Mouse (Mus musculus) forebrain, postnatal 0 days (tissue): ENCODE measurements at regions not wholly inside any gene's neighbourhood (a gene's known extent, or its start where the extent isn't known, plus 50 kb on each side); places are given as distances from the start of the nearest gene placed in this dataset.
A peak's percentile ranks its signal among the peaks of the same experiment; 100 is the strongest.

Experiments
- ATAC-seq: fragments of 200-750 bp; cut with Nextera tagmentation; 2 replicates; pipeline ENCODE4 v1.8.0; 2017; ENCODE audit warnings: mild to moderate bottlenecking, moderate library complexity
- DNase-seq: peaks from one replicate; pipeline ENCODE4 v3.0.0-alpha.2; 2015
- H3K27ac ChIP-seq: fragments of 300-500 bp; sonication (generic); 2 replicates; pipeline ENCODE4 v1.5.1; 2014; ENCODE audit warnings: low read depth, mild to moderate bottlenecking, antibody characterized with exemption, low read length, moderate library complexity, mixed read lengths
- H3K27me3 ChIP-seq: fragments of 300-500 bp; sonication (generic); 2 replicates; pipeline ENCODE4 v1.6.1; 2014; ENCODE audit warnings: mild to moderate bottlenecking, low read length, mixed read lengths; ENCODE audit not compliant: insufficient read depth
- H3K36me3 ChIP-seq: fragments of 300-500 bp; sonication (generic); 2 replicates; pipeline ENCODE4 v1.6.1; 2014; ENCODE audit warnings: mild to moderate bottlenecking, moderate library complexity; ENCODE audit not compliant: insufficient read depth
- H3K4me1 ChIP-seq: fragments of 300-500 bp; sonication (generic); 2 replicates; pipeline ENCODE4 v1.6.1; 2014; ENCODE audit warnings: antibody characterized with exemption; ENCODE audit not compliant: insufficient read depth
- H3K4me2 ChIP-seq: fragments of 300-500 bp; sonication (generic); 2 replicates; pipeline ENCODE4 v1.6.1; 2014; ENCODE audit warnings: low read depth, mild to moderate bottlenecking, moderate library complexity
- H3K4me3 ChIP-seq: fragments of 300-500 bp; sonication (generic); 2 replicates; pipeline ENCODE4 v1.5.1; 2014; ENCODE audit warnings: low read depth, low read length, mixed read lengths
- H3K9ac ChIP-seq: fragments of 300-500 bp; sonication (generic); 2 replicates; pipeline ENCODE4 v1.6.1; 2014; ENCODE audit warnings: mild to moderate bottlenecking
- H3K9me3 ChIP-seq: fragments of 300-500 bp; sonication (generic); 2 replicates; pipeline ENCODE4 v1.6.1; 2016; ENCODE audit warnings: low read length
- CTCF ChIP-seq: sonication (generic); IDR thresholded peaks from 2 replicates; pipeline ENCODE4 v1.5.1; 2016; ENCODE audit warnings: antibody characterized with exemption, control low read depth, low read depth
- WGBS: fragments of 180-500 bp; shearing (Covaris S2); extraction: QIAGEN DNeasy Blood & Tissue Kit; methylation state at CpG from one replicate; pipeline ENCODE4 v1.1.7; 2014; 5-methylcytosine and 5-hydroxymethylcytosine counted together

DNA sequence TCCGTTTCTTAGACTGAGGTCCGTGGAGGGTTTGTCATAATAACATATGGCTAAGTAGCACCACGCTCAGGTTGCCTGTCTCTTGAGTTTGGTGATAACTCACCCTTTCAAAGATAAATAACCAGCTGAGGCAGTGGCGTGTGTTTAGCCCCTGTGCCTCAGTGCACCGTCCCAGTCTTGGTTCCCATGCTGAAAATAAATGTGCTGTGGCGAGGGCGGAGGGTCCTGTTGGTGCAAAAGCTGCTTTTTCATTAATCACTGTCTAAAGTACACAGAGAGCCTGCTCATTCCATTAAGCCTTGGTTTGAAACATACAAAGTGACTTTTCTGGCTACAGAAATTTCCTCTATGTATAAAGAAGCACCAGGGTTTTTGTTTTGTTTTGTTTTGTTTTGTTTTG is 439.8 kb upstream of the Fam84a start:
- ATAC-seq, result no peak
- H3K27me3 ChIP-seq, result no peaks in the 10 kb centered on the region

GRCm38 (mm10) chr12:14574258-14574657 is 422.4 kb upstream of the Fam84a start:
- H3K9ac ChIP-seq, result no peak overlapping the region
- H3K36me3 ChIP-seq, result no peaks in the 10 kb centered on the region
- 9% methylated on average over 2 of the region's 2 CpGs for WGBS
- TF ChIP-seq CTCF, result no peak
- ATAC-seq, result no peak
- no peak overlapping the region for H3K4me2 ChIP-seq
- no peak overlapping the region for H3K4me3 ChIP-seq
- DNase-seq, result no peak
- H3K4me1 ChIP-seq, result no peaks in the 10 kb centered on the region
- H3K27ac ChIP-seq, result no peak overlapping the region
- H3K27me3 ChIP-seq, result no peaks in the 10 kb centered on the region
- no peaks in the 10 kb centered on the region for H3K9me3 ChIP-seq

More for the DNA sequence above, 439.8 kb upstream of the Fam84a start:
- no peaks in the 10 kb centered on the region for H3K36me3 ChIP-seq
- H3K4me2 ChIP-seq, result no peak overlapping the region
- no peak for DNase-seq
- no peaks in the 10 kb centered on the region for H3K9me3 ChIP-seq
- H3K9ac ChIP-seq, result no peak overlapping the region
- TF ChIP-seq CTCF, result no peak
- no peak overlapping the region for H3K4me3 ChIP-seq
- 84% methylated on average over 7 of the region's 7 CpGs for WGBS
- H3K27ac ChIP-seq, result no peak overlapping the region
- no peaks in the 10 kb centered on the region for H3K4me1 ChIP-seq

DNA sequence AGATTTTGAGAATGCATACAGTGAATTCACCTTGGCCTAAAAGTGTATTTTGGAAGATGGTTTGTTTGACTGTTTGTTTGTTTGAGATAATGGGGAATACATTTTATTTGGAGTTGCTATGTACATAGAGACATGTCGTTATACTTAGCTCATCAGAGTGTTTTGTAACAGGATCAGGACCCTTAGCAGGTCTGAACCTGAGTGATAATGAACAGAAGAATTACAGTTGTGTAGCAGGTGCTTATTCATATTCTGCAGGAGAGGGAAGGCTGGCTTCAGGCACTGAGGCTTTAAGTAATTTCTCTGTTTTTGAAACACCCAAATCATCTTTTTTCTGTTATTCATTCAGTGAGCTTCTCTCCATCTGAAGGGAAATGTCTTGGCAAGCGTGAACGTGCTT is 413.1 kb upstream of the Fam84a start:
- no peak overlapping the region for H3K27ac ChIP-seq
- H3K9me3 ChIP-seq, result no peaks in the 10 kb centered on the region
- ATAC-seq (no peak), DNase-seq (peak; percentile 24)
- no peak overlapping the region for H3K9ac ChIP-seq
- no peak overlapping the region for H3K4me3 ChIP-seq
- no peaks in the 10 kb centered on the region for H3K27me3 ChIP-seq
- no peak for TF ChIP-seq CTCF
- no peaks in the 10 kb centered on the region for H3K4me1 ChIP-seq
- WGBS, result 25% methylated on average over 3 of the region's 3 CpGs
- H3K4me2 ChIP-seq, result no peak overlapping the region
- H3K36me3 ChIP-seq, result no peaks in the 10 kb centered on the region

- no peak overlapping the region for H3K4me2 ChIP-seq
- no peak overlapping the region for H3K9ac ChIP-seq
- no peak overlapping the region for H3K27ac ChIP-seq
- no peaks in the 10 kb centered on the region for H3K9me3 ChIP-seq
- no peak for ATAC-seq
- no peaks in the 10 kb centered on the region for H3K27me3 ChIP-seq
- H3K4me1 ChIP-seq, result no peaks in the 10 kb centered on the region
- no peak overlapping the region for H3K4me3 ChIP-seq
- H3K36me3 ChIP-seq, result no peaks in the 10 kb centered on the region
- TF ChIP-seq CTCF, result no peak
- 16% methylated on average over 2 of the region's 2 CpGs for WGBS
- no peak for DNase-seq
Observed at GRCm38 (mm10) chr12:14552121-14552520, 400.3 kb upstream of the Fam84a start.

- WGBS, result 72% methylated on average over 2 of the region's 2 CpGs
- no peak overlapping the region for H3K4me3 ChIP-seq
- H3K4me1 ChIP-seq, result no peaks in the 10 kb centered on the region
- DNase-seq, result no peak
- no peak overlapping the region for H3K4me2 ChIP-seq
- no peaks in the 10 kb centered on the region for H3K27me3 ChIP-seq
- no peak for ATAC-seq
- no peak for TF ChIP-seq CTCF
- no peak overlapping the region for H3K9ac ChIP-seq
- no peaks in the 10 kb centered on the region for H3K36me3 ChIP-seq
- H3K27ac ChIP-seq, result no peak overlapping the region
- H3K9me3 ChIP-seq, result no peaks in the 10 kb centered on the region
Observed at GRCm38 (mm10) chr12:14549271-14549670, 397.4 kb upstream of the Fam84a start.

DNA sequence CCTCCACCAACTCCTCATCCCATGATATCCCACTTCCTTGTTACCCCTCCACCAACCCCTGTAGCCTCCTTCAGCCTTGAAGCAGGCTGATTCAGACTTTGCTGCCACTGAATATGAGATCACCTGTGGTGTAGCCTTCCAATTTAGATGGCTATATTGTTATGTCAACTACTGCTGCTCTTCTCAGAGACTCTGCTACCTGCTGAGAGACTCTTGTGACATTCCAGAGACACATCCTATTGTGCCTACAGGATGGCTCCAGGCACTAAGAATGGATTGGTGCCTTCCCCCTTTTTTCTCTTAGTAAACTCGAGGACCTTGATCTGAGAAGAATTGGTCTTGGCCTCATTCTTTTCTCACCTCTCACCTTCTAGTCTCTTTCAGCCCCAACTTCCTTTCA is 369.9 kb upstream of the Fam84a start:
- Histone ChIP-seq H3K27ac (no peak overlapping the region), H3K4me3 (no peak overlapping the region), H3K4me1 (no peaks in the 10 kb centered on the region), H3K27me3 (no peaks in the 10 kb centered on the region), H3K9me3 (no peaks in the 10 kb centered on the region), H3K4me2 (no peak overlapping the region), H3K9ac (no peak overlapping the region), H3K36me3 (no peaks in the 10 kb centered on the region)
- TF ChIP-seq CTCF, result no peak
- ATAC-seq, result no peak
- DNase-seq, result no peak
- WGBS, result 66% methylated on average over 1 of the region's 1 CpGs

- H3K27ac ChIP-seq, result no peak overlapping the region
- no peaks in the 10 kb centered on the region for H3K4me1 ChIP-seq
- H3K27me3 ChIP-seq, result no peaks in the 10 kb centered on the region
- no peaks in the 10 kb centered on the region for H3K36me3 ChIP-seq
- no peak overlapping the region for H3K4me3 ChIP-seq
- no peaks in the 10 kb centered on the region for H3K9me3 ChIP-seq
- ATAC-seq (no peak), DNase-seq (no peak)
- 84% methylated on average over 6 of the region's 6 CpGs for WGBS
- H3K9ac ChIP-seq, result no peak overlapping the region
- no peak for TF ChIP-seq CTCF
- H3K4me2 ChIP-seq, result no peak overlapping the region
Observed at GRCm38 (mm10) chr12:14515588-14515987, 363.7 kb upstream of the Fam84a start.
